Mouse (Mus musculus) ES-Bruce4 (cell line): ENCODE results near the gene Cmip.

Source experiments
- CTCF ChIP-seq: IDR thresholded peaks from one replicate; pipeline ENCODE4 v1.8.1; 2011; ENCODE audit warnings: low read depth, low read length
- EP300 ChIP-seq: IDR thresholded peaks from 2 replicates; pipeline ENCODE4 v1.6.1; 2011; ENCODE audit warnings: low read depth, low read length; ENCODE audit not compliant: insufficient read depth
- POLR2A ChIP-seq: IDR thresholded peaks from one replicate; pipeline ENCODE4 v1.8.1; 2011; ENCODE audit warnings: low read length; ENCODE audit not compliant: insufficient read depth

DNA sequence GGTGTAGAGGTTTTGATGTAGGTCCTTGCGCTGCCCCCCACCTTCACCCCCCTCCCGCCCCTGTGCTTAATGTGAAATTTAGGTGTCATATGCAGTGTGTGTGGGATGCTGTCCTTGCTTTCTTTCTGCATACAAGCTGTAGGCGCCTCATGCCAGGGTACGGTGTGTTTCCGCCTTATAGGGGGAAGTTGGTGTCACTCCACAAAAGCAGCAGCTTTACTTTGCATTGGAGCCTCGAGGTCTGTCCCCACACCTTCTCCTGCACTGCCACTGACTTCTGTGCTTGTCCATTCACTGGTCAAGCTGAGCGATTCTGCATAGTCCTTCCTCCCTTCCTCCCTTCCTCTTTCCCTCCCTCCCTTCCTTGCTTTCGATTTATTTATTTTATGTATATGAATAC is 250.8 kb downstream of the Cmip start:
- TF ChIP-seq CTCF (no peak), EP300 (no peak), POLR2A (no peak)
